Mouse (Mus musculus) bone marrow, adult 2 months (tissue): ENCODE measurements around the gene Rab4b.

Experiments used
- CTCF ChIP-seq: fragments of 200-500 bp; IDR thresholded peaks from 2 replicates; pipeline ENCODE4 v1.5.1; 2011; ENCODE audit warnings: low read length, control low read depth; ENCODE audit not compliant: control insufficient read depth, insufficient read depth
- POLR2A ChIP-seq: fragments of 200-500 bp; IDR thresholded peaks from 2 replicates; pipeline ENCODE4 v1.6.1; 2011; ENCODE audit warnings: low read depth, mild to moderate bottlenecking, control low read depth, low read length, borderline replicate concordance; ENCODE audit not compliant: control insufficient read depth

DNA sequence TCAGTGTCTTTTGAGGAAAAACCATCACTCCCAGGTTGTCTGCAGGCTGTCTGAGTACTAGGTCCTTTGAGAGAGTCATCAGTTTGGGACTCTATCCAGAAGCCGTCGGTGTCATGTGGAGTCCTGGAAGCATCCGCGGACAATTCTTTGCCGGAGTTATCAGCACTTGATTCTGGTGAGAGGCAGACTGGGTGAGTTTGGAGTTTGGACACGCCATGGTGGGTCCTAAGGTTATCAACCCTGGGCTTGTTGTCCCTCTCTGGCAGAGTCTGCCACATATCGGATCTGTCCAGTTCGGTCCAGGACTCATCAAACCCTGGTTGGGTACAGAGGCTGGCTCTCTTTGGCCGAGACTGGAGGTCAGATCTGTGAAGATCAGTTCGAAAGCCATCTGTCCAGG is 49.0 kb upstream of the Rab4b start:
- TF ChIP-seq POLR2A (no peak), CTCF (no peak)
